Mouse (Mus musculus) olfactory bulb, adult 2 months (tissue): ENCODE results near the gene Paqr9. TPM values are rescaled to one million over a fixed set of nuclear protein-coding genes. Genes with fewer than 3 reads are reported as not detected.

ENCODE experiments used
- H3K27ac ChIP-seq: fragments of 200-500 bp; 2 replicates; pipeline ENCODE4 v1.5.1; 2012; ENCODE audit warnings: low read depth, low read length; ENCODE audit not compliant: insufficient read depth
- H3K4me1 ChIP-seq: fragments of 200-500 bp; 2 replicates; pipeline ENCODE4 v1.6.1; 2012; ENCODE audit warnings: low read length; ENCODE audit not compliant: control insufficient read depth, insufficient read depth
- H3K4me3 ChIP-seq: fragments of 200-500 bp; 2 replicates; pipeline ENCODE4 v1.5.1; 2012; ENCODE audit warnings: mild to moderate bottlenecking, low read depth, low read length, moderate library complexity; ENCODE audit not compliant: insufficient read depth
- CTCF ChIP-seq: fragments of 200-500 bp; IDR thresholded peaks from 2 replicates; pipeline ENCODE4 v1.5.1; 2012; ENCODE audit warnings: low read depth, mild to moderate bottlenecking, low read length, moderate library complexity; ENCODE audit not compliant: insufficient read depth
- POLR2A ChIP-seq: fragments of 200-500 bp; IDR thresholded peaks from 2 replicates; pipeline ENCODE4 v1.6.1; 2012; ENCODE audit warnings: mild to moderate bottlenecking, low read depth, low read length, moderate library complexity; ENCODE audit not compliant: insufficient read depth
- WGBS: fragments of 180-500 bp; shearing (Covaris S2); methylation state at CpG from one replicate; pipeline ENCODE4 v1.1.7; 2018; 5-methylcytosine and 5-hydroxymethylcytosine counted together
- polyA plus RNA-seq: library from polyadenylated mRNA; stranded (reverse); fragments of >200 nt; gene quantifications from 2 replicates; pipeline ENCODE4 v1.2.4, GENCODE M21; 2012; ENCODE audit warnings: low replicate concordance; ENCODE audit not compliant: missing spikeins, insufficient read depth, insufficient read length

Paqr9 gene
- polyA plus RNA-seq, 1 experiment, result not detected

- Histone ChIP-seq H3K4me3 (no peak overlapping the region), H3K4me1 (no peaks in the 10 kb centered on the region), H3K27ac (no peak overlapping the region)
- no peak for TF ChIP-seq POLR2A
- TF ChIP-seq CTCF, result no peak
- 62% methylated on average over 5 of the region's 5 CpGs for WGBS
Observed at GRCm38 (mm10) chr9:95566931-95567330, 7.5 kb downstream of the Paqr9 start.

- H3K4me1 ChIP-seq, result no peaks in the 10 kb centered on the region
- 93% methylated on average over 5 of the region's 5 CpGs for WGBS
- no peak overlapping the region for H3K27ac ChIP-seq
- TF ChIP-seq POLR2A, result no peak
- no peak for TF ChIP-seq CTCF
- no peak overlapping the region for H3K4me3 ChIP-seq
Observed at GRCm38 (mm10) chr9:95569249-95569648, 9.8 kb downstream of the Paqr9 start.

- 92% methylated on average over 5 of the region's 5 CpGs for WGBS
- Histone ChIP-seq H3K27ac (no peak overlapping the region), H3K4me1 (no peaks in the 10 kb centered on the region), H3K4me3 (no peak overlapping the region)
- TF ChIP-seq POLR2A (no peak), CTCF (no peak)
Observed at GRCm38 (mm10) chr9:95569966-95570365, 10.5 kb downstream of the Paqr9 start.

- Histone ChIP-seq H3K27ac (no peak overlapping the region), H3K4me1 (no peaks in the 10 kb centered on the region), H3K4me3 (no peak overlapping the region)
- 87% methylated on average over 4 of the region's 4 CpGs for WGBS
- no peak for TF ChIP-seq POLR2A
- no peak for TF ChIP-seq CTCF
Observed at GRCm38 (mm10) chr9:95570604-95571003, 11.1 kb downstream of the Paqr9 start.

GRCm38 (mm10) chr9:95571494-95571893 lies 12.0 kb downstream of the Paqr9 start:
- Histone ChIP-seq H3K4me3 (no peak overlapping the region), H3K4me1 (no peaks in the 10 kb centered on the region), H3K27ac (no peak overlapping the region)
- no peak for TF ChIP-seq CTCF
- no peak for TF ChIP-seq POLR2A
- 68% methylated on average over 4 of the region's 4 CpGs for WGBS

- no peak for TF ChIP-seq POLR2A
- no peak for TF ChIP-seq CTCF
- WGBS, result 84% methylated on average over 5 of the region's 5 CpGs
- Histone ChIP-seq H3K27ac (no peak overlapping the region), H3K4me3 (no peak overlapping the region), H3K4me1 (no peaks in the 10 kb centered on the region)
Observed at GRCm38 (mm10) chr9:95572558-95572957, 13.1 kb downstream of the Paqr9 start.

- H3K4me1 ChIP-seq, result no peaks in the 10 kb centered on the region
- H3K27ac ChIP-seq, result no peak overlapping the region
- WGBS, result 82% methylated on average over 4 of the region's 4 CpGs
- TF ChIP-seq POLR2A (no peak), CTCF (no peak)
- H3K4me3 ChIP-seq, result no peak overlapping the region
Observed at GRCm38 (mm10) chr9:95574116-95574515, 14.7 kb downstream of the Paqr9 start.

GRCm38 (mm10) chr9:95577502-95577901 lies 18.0 kb downstream of the Paqr9 start:
- 92% methylated on average over 6 of the region's 6 CpGs for WGBS
- H3K4me3 ChIP-seq, result no peak overlapping the region
- H3K4me1 ChIP-seq, result peaks cover 4% of the 10 kb centered on the region
- TF ChIP-seq CTCF (no peak), POLR2A (no peak)
- no peak overlapping the region for H3K27ac ChIP-seq

- Histone ChIP-seq H3K4me3 (no peak overlapping the region), H3K27ac (no peak overlapping the region), H3K4me1 (peaks cover 4% of the 10 kb centered on the region)
- TF ChIP-seq POLR2A (no peak), CTCF (no peak)
- 84% methylated on average over 5 of the region's 5 CpGs for WGBS
Observed at GRCm38 (mm10) chr9:95578366-95578895, 19.0 kb downstream of the Paqr9 start.
